ENCODE assay signal across 33 mouse cellular contexts in the genomic region with DNA sequence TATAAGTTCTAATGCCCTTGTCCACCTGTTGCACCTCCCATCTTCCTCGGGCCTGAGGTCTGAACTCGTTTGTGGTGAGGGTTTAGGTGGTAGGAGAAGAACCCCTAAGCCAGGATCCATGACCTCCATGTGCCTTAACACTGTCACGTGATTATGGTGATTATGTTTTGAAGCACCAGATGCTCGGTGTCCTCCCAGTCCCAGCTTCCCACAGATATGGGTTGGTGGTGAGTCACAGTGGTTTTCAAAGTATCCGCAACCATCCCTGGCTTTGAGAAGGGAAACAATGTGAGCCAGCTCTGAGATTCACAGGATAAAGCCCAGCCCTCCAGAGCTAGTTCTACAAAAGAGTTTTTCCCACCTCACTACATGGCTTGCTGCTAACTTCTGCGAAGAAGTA. TPM values are rescaled to one million over a fixed set of nuclear protein-coding genes. Genes with fewer than 3 reads are reported as not detected.
DNase-seq lines count a peak whose midpoint lies in the region; ATAC-seq and TF ChIP-seq lines count a peak whose summit lies in the region.
"Had no signal": no experiment of that assay in that cellular context is flagged by ENCODE, and none has a peak within 500 bp of the region (broad histone marks: within the 10 kb centered on the region; RNA-seq: fewer than 3 reads in every experiment).

No protein-coding gene starts in this region.

- peak overlapping the region; percentile 66 for H3K4me2 ChIP-seq in myocyte (ENCODE audit: low read depth)
- H3K4me2 ChIP-seq: embryonic facial prominence, embryonic 12.5 days; forebrain, embryonic 12.5 days; hindbrain, embryonic 13.5 days; limb, embryonic 12.5 days; liver, embryonic 15.5 days; lung, embryonic 15.5 days; midbrain, embryonic 11.5 days; neural tube, embryonic 13.5 days had no signal

- no peak for DNase-seq in frontal cortex, postnatal 10 days (ENCODE audit: low spot score in 2 of 2)
- DNase-seq in left cerebral cortex, postnatal 36 days (ENCODE audit: low spot score in 2 of 2) = peak; percentile 18 to 27
- no peak for DNase-seq in left cerebral cortex, postnatal 4 days
- peak; percentile 22 for DNase-seq in right cerebral cortex, postnatal 25 days
- no peak for DNase-seq in right cerebral cortex, postnatal 10 days (ENCODE audit: low spot score in 2 of 2)
- DNase-seq in MN1 (ENCODE audit: low spot score) = no peak
- DNase-seq: adrenal gland, postnatal 10 days; cerebellum, adult 11 months; cerebellum, adult 9-11 months; embryo, embryonic 11 days; forebrain, postnatal 0 days; gastrocnemius, postnatal 14 days; heart, postnatal 36 days; kidney, adult 9 months; kidney, postnatal 10 days; spleen, adult 18-20 months; thymus, postnatal 25 days had no signal

- ATAC-seq in frontal cortex, adult (ENCODE audit: low TSS enrichment) = peak; percentile 69; the same call in 1 of the 2 replicates
- ATAC-seq: CD4-positive, CD25-positive, alpha-beta regulatory T cell, adult 4 months; forebrain, postnatal 0 days; intestine, postnatal 0 days; midbrain, embryonic 16.5 days had no signal

- H3K36me3 ChIP-seq in myocyte (ENCODE audit: control insufficient read depth, insufficient read depth) = no peaks in the 10 kb centered on the region
- H3K36me3 ChIP-seq: embryonic facial prominence, embryonic 12.5 days; forebrain, embryonic 12.5 days; heart, embryonic 10.5 days; hindbrain, embryonic 13.5 days; limb, embryonic 12.5 days; liver, embryonic 15.5 days; lung, embryonic 15.5 days; neural tube, embryonic 13.5 days had no signal

- no peak overlapping the region for H3K4me3 ChIP-seq in myocyte
- H3K4me3 ChIP-seq: embryonic facial prominence, embryonic 12.5 days; forebrain, embryonic 12.5 days; heart, embryonic 10.5 days; hindbrain, embryonic 13.5 days; limb, embryonic 12.5 days; liver, embryonic 15.5 days; lung, embryonic 15.5 days; neural tube, embryonic 13.5 days had no signal

- intact Hi-C loops in left cerebral cortex, postnatal 36 days (cut with DNase I) = no loop called here
- intact Hi-C loops in left cerebral cortex, postnatal 4 days (cut with DNase I) = no loop called here

- H3ac ChIP-seq in myocyte (ENCODE audit: control insufficient read depth, insufficient read length) = no peak overlapping the region

- no peaks in the 10 kb centered on the region for H3K79me2 ChIP-seq in myocyte (ENCODE audit: control insufficient read depth, insufficient read depth)

- no peak for TF ChIP-seq POLR2A in myocyte (IDR thresholded peaks at IDR 0.05; ENCODE audit: insufficient read length, low read depth)

- no peaks in the 10 kb centered on the region for H3K27me3 ChIP-seq in myocyte (ENCODE audit: control insufficient read depth, insufficient read depth, insufficient read length)
- H3K27me3 ChIP-seq: embryonic facial prominence, embryonic 12.5 days; forebrain, embryonic 12.5 days; hindbrain, embryonic 13.5 days; limb, embryonic 12.5 days; liver, embryonic 15.5 days; lung, embryonic 15.5 days; neural tube, embryonic 13.5 days had no signal

TF ChIP-seq in myocyte, 11 proteins besides CTCF, POLR2A, EP300 and RAD21:
- TF ChIP-seq MYOG (IDR thresholded peaks at IDR 0.05; ENCODE audit: control insufficient read depth in 1 of 3, insufficient read depth in 1 of 3, insufficient read length in 2 of 3, low read depth in 2 of 3) (peak in 1 of 3 experiments; percentile 36), MYOD1 (IDR thresholded peaks at IDR 0.05; ENCODE audit: control insufficient read depth in 1 of 3, insufficient read length in 2 of 3, low read depth in 2 of 3) (peak in 1 of 3 experiments; percentile 56), USF1 (IDR thresholded peaks at IDR 0.05; ENCODE audit: low read depth) (peak; percentile 94), E2F4 (IDR thresholded peaks at IDR 0.05; ENCODE audit: insufficient read depth) (no peak), MAX (IDR thresholded peaks at IDR 0.05; ENCODE audit: low read depth) (no peak)

RNA-seq across cellular contexts. Expression of a gene that starts 33.1 kb away (rescaled TPM):
- 10 to 100 TPM; 10.5 to 15.1 TPM for total RNA-seq in left cerebral cortex, postnatal 36 days (2021)
- 1 to 10 TPM; 3.6 to 4.1 TPM for total RNA-seq in left cerebral cortex, postnatal 4 days (2021)
- 12.6 TPM for polyA plus RNA-seq in myocyte (2012; fragmentation: generic; extraction: Trizol)
- total RNA-seq: granulocyte monocyte progenitor cell, adult 5-6 weeks; megakaryocyte progenitor cell, adult 5-6 weeks had no signal
- polyA plus RNA-seq: CD4-positive, CD25-positive, alpha-beta regulatory T cell, adult 4 months had no signal

Comparison
In these comparisons a context has a peak if more than half of its experiments do, and no peak if none do; other contexts are left out.
1. DNase-seq: peak in left cerebral cortex, postnatal 36 days (2 of 2) and right cerebral cortex, postnatal 25 days (single experiment); none in frontal cortex, postnatal 10 days (0 of 2), left cerebral cortex, postnatal 4 days (single experiment), right cerebral cortex, postnatal 10 days (0 of 2) and MN1 (single experiment).